Mouse (Mus musculus) B cell, adult 62 days (primary cell): ENCODE measurements around the gene Zkscan7. TPM values are rescaled to one million over a fixed set of nuclear protein-coding genes. Genes with fewer than 3 reads are reported as not detected.

Experiments used
- total RNA-seq: library from RNA; stranded (reverse); gene quantifications from 4 replicates; pipeline ENCODE4 v1.2.4, GENCODE M21; 2023

Gene Zkscan7
- 2.8 to 4.1 TPM (median 3.4 TPM) in 4 replicates for total RNA-seq

DNA sequence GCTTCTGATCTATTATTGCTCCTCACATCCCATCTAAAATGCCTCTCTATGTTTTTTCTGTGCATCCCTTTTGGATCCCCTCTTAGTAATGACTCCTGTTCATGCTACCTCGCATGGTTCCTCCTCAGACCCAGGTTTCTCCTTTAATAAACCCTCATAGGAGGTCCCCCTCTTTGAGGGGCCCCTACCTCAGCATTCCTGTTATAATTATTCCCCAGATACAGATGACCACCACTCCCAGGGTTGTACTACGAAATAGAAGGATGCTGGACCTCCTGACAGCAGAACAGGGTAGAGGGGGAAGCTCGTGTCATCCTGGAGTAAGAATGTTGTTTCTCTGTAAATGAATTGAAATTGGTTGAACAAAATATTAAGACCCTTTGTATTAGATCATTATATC is at the start of gene Zkscan7:
TSS of gene Zkscan7 (plus strand) at position 301 of the 400 bp plus-strand sequence.

DNA sequence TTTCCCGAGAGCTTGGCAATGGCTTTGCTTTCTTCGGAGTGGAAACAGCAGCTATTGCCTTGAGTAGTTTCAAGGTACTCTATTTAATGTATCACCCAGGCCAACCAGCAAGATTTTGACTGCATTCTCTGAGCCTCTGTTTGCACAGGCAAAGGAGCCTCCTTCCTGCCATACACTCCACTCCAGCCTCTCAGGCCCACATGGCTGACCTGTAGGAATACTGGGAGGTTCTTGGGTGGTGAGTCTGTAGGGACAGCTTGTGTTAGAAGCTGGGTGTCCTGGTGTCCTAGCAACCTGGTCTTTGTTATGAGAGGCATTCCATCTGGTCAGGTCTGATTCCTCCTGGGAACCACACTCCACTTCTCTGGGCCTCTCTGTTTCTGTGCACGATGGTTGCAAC is 41.7 kb upstream of the Zkscan7 start, which contains the start of gene Gm35549:
TSS of gene Gm35549 (minus strand) at position 276 of the 400 bp plus-strand sequence.

DNA sequence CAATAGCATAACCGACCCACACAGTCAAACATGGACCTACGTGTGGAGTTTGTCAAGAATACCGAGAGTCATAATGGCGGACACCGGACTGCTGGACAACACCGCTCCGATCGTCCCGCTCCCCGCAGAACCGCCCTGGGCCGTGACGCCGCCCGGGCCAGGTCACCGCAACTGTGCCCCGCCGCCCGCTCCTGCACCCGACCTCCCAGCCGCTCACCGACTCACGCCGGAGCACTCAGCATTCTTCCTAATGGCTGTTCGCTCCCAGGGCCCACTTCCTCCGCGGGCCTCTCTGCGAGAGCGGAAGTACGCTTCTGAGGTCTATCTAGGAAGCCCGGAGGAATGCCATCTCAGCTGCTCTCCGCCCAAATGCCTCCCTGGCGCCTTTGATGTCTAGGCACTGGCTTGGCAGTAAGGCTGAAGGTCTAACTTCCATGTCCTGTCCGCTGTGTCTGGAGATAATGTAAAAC is 19.8 kb upstream of the Zkscan7 start, which contains the start of gene Zfp445:
TSS of gene Zfp445 (minus strand) at position 310 of the 470 bp plus-strand sequence.

DNA sequence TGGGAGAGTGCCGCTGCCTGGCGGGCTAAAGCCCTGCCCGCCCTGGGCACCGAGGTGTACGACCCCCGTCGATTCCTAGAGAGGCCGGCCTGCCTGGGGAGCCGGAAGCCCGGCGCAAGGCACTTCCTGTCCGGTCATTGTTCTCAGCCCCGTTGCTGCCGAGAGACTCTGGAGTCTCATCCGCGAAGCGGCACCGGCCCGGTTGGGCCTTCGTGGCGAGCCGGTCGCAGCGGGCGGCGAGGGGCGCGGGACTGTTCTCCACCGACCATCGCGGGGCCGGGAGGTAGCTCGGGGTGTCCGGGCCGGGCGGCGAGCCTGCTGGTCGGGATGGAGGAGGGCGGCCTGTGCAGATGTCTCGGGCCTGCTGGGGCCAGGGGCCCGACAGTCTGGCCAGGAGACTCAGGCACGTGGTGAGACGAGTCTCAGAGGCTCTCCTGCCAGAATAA is 37.5 kb downstream of the Zkscan7 start, which contains the start of gene Zfp105:
TSS of gene Zfp105 (plus strand) at position 137 of the 446 bp plus-strand sequence.

Other genes starting within 250 kb of the Zkscan7 start
- gene Topaz1, start 138.3 kb upstream of the Zkscan7 start, total RNA-seq: not detected in 4 replicates
- 13.4 to 15.7 TPM (median 14.3 TPM) in 4 replicates for gene Tcaim, start 80.1 kb upstream of the Zkscan7 start, total RNA-seq
- not detected in 4 replicates for gene Gm35549, start 41.6 kb upstream of the Zkscan7 start, total RNA-seq
- gene Zfp445, start 19.7 kb upstream of the Zkscan7 start, total RNA-seq: 140 to 159 TPM (median 150 TPM) in 4 replicates
- gene Zfp105, start 37.4 kb downstream of the Zkscan7 start, total RNA-seq: not detected in 4 replicates
- gene 1110059G10Rik, start 65.3 kb downstream of the Zkscan7 start, total RNA-seq: 38.4 to 54.6 TPM (median 50.7 TPM) in 4 replicates
- gene Kif15, start 65.4 kb downstream of the Zkscan7 start, total RNA-seq: 1.8 to 5.3 TPM (median 5.0 TPM) in 4 replicates
- gene Tmem42, start 135.6 kb downstream of the Zkscan7 start, total RNA-seq: 14.2 to 17.5 TPM (median 15.6 TPM) in 4 replicates
- gene Tgm4, start 149.0 kb downstream of the Zkscan7 start, total RNA-seq: 0.56 to 0.83 TPM (median 0.70 TPM) in 3 of 4 replicates, not detected in the other
- gene Zdhhc3, start 227.5 kb downstream of the Zkscan7 start, total RNA-seq: 41.4 to 47.2 TPM (median 43.8 TPM) in 4 replicates
- gene Exosc7, start 227.5 kb downstream of the Zkscan7 start, total RNA-seq: 35.4 to 41.0 TPM (median 36.9 TPM) in 4 replicates